Mouse (Mus musculus): ENCODE results near the gene Gmfg.

The Gmfg gene

GRCm38 (mm10) chr7:28490410-28490809 is 53.2 kb downstream of the Gmfg start:
- DNase-seq = peak in 1 of 2 experiments; percentile 52

DNA sequence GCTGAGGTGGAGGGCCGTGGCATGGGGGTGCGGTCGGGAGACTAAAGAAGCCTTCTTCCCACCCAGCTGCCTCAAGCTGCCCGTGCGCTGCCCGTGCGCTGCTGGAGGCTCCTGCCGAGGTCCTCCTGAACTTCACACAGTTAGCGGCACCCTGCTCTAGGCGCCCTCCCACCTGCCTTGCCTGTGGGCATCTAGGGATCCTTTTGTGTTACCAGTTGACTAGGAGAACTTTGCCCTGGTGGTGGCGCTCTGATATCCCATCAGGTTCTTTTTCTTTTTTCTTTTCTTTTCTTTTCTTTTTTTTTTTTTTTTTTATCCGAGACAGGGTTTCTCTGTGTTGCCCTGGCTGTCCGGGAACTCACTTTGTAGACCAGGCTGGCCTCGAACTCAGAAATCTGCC is 53.7 kb downstream of the Gmfg start:
- no peak for DNase-seq

DNA sequence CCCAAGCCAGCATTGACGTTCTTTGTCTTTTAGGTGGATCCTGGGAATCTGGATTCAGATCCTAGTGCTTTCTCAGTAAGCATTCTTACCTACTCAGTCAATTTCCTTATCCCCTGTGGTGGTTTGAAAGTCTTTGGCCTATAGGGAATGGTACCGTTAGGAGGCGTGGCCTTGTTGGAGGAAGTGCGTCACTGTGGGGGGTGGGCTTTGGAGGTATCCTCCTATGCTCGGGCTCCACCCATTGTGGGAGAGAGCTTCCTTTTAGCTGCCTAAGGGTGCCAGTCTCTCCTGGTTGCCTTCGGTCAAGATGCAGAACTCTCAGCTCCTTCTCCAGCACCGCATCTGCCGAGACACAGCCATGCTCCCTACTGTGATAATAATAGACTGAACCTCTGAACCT is 55.1 kb downstream of the Gmfg start:
- no peak for DNase-seq

- DNase-seq = no peak
Measured at GRCm38 (mm10) chr7:28495426-28495825, 58.2 kb downstream of the Gmfg start.

All from spleen, adult 18-20 months (tissue).